Mouse (Mus musculus): ENCODE data around the gene Plagl1.

Plagl1 gene

GRCm38 (mm10) chr10:13090596-13091424 lies 30.5 kb downstream of the Plagl1 start:
- peak; percentile 80 for DNase-seq

DNA sequence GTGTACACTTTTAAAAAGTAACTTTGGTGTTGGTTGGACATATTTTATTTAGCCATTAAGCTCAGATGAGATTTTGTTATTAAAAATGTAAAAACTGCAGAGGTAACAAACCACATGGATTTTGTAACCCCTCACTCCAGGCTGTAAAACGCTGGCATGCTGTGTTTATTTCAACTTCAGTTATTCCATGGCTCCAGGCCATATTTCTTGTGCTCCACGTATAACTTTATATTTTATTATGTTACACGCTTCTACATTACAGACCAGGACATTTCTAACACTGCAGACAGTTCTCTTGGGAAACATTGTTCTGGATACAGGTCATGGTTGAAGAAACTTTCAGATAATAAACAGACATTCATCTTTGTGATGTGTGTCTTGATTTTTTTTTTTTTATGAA lies 32.7 kb downstream of the Plagl1 start:
- DNase-seq = no peak

DNA sequence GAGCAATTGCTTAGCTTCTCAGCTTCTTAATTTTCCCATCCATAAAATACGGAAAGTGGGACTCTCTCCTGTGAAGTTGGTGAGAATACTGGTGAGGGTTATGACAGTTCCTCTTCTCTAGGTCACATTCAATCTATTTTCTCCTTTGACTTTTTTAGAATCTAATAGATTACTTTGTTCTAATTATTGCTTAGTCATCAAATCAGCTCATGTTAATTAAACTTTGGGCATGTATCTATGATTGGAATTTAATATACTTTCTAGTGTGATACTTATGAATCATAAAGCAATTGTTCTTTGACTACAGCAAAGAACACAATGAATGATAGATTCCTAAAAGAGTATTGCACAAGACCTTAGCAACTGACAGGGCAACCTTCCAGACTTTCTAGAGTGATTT lies 38.6 kb downstream of the Plagl1 start:
- no peak for DNase-seq

DNA sequence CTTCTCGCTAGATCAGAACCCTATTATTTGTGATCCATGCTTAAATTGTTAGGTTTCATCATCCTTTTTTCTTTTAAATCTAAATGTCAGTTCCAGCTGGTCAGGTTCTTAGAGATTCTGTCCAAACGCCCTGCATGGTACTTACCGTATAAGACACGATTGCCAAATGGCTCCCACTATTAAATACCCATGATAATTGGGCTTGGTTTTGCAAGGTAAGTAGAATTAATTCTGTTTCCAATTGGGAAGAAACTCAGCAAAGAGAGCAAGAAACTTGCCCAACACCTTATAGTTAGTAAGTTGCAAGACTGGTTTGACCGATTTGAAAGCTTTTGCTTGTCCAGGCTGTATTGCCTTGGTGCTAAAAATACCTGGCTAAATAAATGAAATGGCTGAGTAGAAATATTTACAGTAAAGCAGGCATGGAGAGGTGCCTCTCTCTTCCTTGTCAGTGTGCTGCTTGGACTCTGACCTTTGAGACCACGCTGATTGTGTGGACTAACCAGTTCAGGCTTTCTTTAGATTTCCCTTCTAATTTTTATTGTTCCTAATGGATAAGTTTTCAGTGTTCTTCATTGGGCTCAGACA lies 39.9 kb downstream of the Plagl1 start:
- no peak for DNase-seq

- no peak for DNase-seq
Observed at GRCm38 (mm10) chr10:13102360-13102759, 42.1 kb downstream of the Plagl1 start.

DNA sequence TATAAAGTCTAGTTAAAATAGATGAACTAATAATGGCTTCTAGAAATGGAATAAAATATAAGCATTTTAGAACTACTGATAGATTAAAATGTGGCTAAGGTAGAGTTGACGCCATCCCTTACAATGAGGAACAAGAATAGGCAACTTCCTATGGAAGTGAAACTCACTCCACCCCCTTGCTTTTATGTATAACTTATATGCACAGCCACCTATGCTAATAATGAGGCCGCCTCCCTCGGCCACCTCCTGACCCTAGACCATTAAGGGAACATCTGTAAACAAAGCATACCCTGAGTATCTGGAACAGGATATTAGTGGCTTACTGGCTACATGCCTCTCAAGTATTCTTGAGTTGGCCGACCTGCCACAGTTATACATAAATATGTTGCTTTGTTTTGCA lies 43.5 kb downstream of the Plagl1 start:
- DNase-seq = no peak

DNA sequence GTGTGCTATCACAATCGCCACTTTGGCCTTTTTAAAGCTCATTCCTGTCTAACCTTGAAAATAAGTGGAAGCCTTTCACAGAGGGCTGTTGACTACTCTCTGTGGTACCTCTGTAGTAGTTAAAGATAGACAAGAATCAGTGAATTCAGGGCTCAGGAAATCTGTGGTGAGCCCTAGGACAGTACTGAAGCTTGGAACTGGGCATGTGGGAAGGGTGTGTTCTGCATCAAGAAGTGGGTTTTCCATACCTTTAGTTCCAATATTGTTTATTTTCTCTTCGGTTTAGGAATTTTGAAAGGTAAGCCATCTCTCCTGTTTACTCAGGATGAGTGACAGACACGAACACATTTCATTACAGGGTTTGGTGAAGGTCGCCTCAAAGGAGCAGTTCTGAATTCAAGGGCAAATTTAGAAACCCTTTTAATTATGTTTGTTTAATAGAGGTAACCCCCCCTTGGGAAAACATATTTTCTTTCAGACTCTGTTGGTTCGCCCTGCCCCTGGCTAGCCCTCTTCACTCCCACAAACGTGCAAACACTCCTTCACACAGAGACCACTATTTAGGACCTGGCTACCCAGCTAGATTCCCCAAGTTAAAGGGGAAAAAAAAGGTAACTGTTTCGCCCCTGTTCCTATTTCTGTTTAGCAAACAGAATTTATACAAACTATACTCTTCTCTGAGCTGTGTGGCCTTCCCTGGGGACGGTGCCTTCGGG lies 46.8 kb downstream of the Plagl1 start:
- DNase-seq = no peak

DNA sequence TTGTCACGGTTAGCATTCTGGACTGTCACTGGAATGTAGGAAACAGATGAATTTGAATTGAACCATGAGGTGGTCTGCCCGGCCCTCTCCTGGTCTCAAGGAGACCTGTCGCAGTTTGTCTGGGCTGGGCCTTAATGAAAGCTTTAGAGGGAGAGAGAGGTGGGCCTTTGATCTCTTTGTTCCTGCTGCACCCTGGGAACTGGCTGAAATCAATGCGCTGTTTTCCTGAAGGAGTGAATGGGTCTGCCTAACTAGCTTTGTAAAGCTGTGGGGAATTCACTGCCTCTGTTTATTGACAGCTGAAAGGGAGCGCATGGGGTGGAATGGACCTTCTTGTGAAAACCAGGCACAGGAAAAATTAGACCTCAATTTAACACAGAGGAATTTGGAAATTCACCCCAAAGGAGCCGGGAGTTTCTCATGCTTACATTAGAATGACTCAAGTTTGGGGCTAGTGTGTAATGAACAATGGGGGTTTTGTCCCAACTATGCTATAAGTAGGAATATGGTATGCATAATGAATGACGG lies 47.8 kb downstream of the Plagl1 start:
- DNase-seq = no peak

GRCm38 (mm10) chr10:13108847-13109246 lies 48.5 kb downstream of the Plagl1 start:
- no peak for DNase-seq

GRCm38 (mm10) chr10:13109781-13110180 lies 49.5 kb downstream of the Plagl1 start:
- DNase-seq = no peak

- DNase-seq = no peak
Observed at GRCm38 (mm10) chr10:13112849-13113248, 52.5 kb downstream of the Plagl1 start.

DNA sequence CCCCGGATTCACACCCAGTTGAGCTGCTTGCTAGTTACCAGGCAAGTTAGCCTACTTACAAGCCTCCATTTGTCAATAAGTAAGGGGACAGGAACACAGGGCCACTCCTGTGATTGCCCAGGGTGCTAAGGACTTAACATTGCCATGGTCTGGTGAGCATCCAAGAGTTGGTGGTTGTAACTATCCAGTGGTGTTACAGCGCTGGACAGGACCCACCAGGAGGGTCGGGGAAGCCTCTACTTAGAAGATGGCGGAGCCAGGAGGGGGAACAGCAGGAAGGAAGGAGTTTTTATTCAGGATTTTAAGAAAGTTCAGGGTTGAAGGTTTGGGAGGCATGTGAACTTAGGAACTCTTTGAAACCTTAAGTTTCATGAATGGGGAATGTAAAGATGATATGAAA lies 53.3 kb downstream of the Plagl1 start:
- no peak for DNase-seq

GRCm38 (mm10) chr10:13115030-13115429 lies 54.7 kb downstream of the Plagl1 start:
- no peak for DNase-seq

DNA sequence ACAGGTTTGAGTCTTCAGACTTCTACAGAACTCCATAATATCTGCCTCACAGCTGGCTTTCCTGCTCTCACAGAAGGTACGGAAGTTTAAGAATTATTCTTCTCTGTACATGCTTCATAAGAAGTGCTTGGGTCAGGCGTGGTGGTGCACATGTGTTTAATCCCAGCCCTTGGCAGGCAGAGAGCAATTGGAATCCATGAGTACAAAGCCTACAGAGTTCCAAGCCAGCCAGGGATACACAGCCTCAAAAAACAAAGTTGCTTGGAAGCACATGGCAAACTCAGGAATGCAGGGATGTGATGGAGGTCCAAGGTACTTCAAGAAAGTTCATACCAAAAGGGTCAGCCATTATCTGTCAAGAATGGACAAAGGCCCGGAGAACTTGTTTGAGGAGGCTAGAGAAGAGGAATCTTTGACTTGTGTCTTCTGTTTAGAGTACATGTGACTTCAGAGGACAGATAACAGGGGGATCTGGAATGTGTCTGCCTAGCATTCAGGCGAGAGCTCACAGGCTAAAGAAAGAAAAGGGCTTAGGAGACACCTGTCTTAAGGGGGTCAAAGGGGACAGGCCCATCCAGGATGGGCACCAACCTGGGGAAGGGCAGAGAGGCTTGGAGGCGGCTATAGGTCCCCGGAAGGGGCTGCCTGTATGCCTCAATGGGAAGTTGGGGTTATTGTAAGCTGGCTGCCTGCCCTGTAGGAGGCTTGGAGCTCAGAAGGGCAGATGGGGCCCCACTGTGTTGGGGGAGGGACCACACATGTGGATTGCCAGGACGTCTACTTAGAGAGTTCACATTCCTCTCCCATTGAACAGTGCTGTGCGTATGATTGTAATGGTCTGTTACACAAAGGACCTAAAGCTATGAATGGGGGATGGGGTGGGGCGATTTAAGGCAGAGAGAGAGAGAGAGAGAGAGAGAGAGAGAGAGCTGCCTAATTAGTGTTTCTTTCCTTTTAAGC lies 56.7 kb downstream of the Plagl1 start:
- DNase-seq = no peak

DNA sequence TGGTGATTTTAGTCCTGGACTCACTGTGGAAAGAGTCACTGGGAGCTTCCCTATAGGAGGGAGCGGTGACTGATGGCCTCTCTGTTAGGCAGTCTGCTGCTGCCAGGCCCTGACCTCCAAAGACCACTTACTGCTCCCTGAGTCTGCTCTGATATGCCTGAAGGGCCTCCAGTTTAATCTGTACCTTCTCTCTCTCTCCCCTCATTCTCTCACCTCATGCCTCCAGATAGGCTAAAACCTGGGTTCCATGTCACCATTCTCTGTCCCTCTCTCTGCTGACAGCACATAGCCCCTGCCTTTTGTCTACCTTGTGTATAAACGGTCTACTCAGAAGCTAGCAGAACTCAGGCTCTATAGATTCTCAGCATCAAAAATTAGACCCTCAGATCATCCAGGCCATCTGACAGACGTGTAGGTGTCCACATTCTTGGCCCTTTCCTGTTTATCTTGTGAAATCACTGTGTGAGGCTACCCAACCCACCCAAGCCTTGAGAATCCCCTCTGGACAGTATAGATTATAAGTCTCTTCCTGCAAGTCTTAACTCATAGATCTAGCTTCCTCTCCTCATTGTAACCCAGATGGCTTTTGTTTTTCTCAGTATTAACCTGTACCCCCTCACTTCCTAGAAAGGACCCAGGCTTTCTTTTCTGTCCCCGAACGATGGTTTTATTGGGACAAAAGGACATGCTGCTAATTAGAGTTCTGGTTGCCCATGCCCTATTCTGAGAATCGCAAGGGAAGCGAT lies 57.9 kb downstream of the Plagl1 start:
- DNase-seq = no peak

DNA sequence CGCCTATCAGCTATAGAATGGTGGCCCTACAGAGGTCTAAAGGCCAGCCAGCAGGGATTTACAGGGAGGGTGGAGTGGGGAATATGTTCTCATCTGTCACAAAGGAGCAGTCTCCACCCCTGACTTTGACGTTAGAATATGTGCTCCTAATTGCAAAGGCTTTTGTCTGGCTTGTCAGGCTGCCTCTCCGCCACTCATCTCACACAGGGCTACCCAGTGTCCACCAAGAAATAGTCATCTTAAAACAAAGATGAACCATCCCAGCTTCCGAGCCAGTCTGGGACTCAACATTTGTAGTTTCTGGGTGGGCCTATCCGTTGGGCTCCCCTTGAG lies 58.4 kb downstream of the Plagl1 start:
- DNase-seq = no peak

DNA sequence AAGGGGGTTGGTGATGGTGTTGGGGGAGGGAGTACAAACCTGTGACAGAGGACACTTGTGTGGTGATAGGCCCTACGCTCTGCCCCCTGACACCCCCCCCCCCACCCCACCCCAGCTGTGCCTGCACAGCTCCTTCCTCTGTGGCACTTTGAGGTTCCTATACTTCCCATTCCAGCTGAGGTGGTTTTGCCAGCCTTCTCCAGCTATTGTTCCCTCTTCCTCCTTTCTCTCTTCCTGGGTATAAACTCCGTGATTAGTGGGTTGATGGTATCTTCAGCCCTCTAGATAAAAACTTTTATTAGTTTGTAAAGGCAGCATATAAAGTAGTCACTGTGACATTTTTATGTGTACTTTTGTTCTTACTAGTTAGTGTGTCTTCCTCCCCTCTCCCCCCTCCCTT lies 59.0 kb downstream of the Plagl1 start:
- no peak for DNase-seq

DNA sequence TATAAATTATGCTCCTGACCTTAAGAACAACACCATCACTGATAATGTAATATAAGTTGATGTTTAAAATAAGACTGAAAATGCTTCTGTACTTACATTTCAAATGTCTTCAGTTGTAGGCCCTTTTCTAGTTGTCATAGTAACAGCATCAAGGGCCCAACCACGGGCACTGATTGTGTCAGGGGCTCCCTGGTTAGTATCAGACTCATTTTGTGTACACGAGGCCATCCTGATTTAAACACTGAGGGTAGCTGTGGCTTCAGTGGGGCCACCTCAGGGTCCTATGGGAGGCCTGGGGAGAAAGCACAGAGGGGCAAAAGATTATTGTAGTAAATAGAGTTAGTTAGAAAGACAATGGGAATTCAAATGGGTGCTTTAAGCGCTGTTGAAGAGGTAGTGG lies 65.5 kb downstream of the Plagl1 start:
- no peak for DNase-seq

- DNase-seq = no peak
Observed at GRCm38 (mm10) chr10:13127335-13127734, 67.0 kb downstream of the Plagl1 start.

DNA sequence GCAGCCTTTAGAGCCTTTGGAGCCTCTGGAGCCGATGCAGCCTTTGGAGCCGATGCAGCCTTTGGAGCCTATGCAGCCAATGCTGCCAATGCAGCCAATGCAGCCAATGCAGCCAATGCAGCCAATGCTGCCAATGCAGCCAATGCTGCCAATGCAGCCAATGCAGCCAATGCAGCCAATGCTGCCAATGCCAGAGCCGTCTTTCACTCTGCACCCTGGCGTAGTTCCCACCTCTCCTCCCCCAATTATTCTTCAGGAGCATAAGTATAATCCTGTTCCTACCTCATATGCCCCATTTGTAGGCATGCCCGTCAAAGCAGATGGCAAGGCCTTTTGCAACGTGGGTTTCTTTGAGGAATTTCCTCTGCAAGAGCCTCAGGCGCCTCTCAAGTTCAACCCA lies 67.6 kb downstream of the Plagl1 start:
- DNase-seq = no peak

GRCm38 (mm10) chr10:13133850-13134249 lies 73.5 kb downstream of the Plagl1 start:
- DNase-seq = no peak

GRCm38 (mm10) chr10:13135276-13135675 lies 75.0 kb downstream of the Plagl1 start:
- DNase-seq = no peak

All from layer of hippocampus, adult 9-11 months (tissue).